ENCODE assay signal across 32 mouse cellular contexts in the genomic region with DNA sequence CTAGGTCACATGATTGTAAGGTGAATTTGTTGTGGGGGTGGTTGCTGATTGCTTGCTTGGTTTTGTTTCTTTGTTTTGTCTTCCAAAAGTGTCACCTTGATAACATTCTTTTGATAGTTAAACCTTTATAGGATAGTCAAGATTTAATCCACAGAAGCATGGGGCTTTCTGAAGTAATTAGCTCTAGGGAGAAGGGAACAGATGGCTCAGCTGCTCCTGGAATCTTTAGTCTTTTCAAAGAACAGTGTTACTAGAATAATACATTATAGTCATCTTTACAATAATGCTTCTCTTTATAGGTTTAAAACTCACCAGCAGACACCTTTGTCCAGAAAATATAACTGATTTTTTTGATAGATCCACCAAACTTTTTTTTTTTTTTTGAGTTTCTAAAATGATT.
"Had no signal": no experiment of that assay in that cellular context is flagged by ENCODE, and none has a peak within 500 bp of the region (broad histone marks: within the 10 kb centered on the region; RNA-seq: fewer than 3 reads in every experiment).

No protein-coding gene starts in this region.

- H3K4me3 ChIP-seq: heart, embryonic 10.5 days; heart, embryonic 12.5 days; heart, embryonic 13.5 days; heart, embryonic 15.5 days; hindbrain, embryonic 10.5 days; hindbrain, embryonic 12.5 days; hindbrain, embryonic 13.5 days; hindbrain, embryonic 15.5 days; intestine, embryonic 15.5 days; kidney, embryonic 15.5 days; left cerebral cortex, adult 2 months had no signal

- DNase-seq: heart, postnatal 10 days; heart, postnatal 14 days; heart, postnatal 36 days; heart, postnatal 4 days; kidney, adult 11 months; kidney, adult 18-20 months; kidney, adult 8-10 months; kidney, adult 9 months; kidney, postnatal 10 days; kidney, postnatal 14 days; kidney, postnatal 25 days; kidney, postnatal 4 days; layer of hippocampus, adult 9-11 months; layer of hippocampus, postnatal 36 days had no signal

- ATAC-seq: hindbrain, embryonic 16.5 days; hindbrain, postnatal 0 days; inflammation-experienced regulatory T-cells, adult 6 months; intestine, embryonic 15.5 days; intestine, embryonic 16.5 days; intestine, postnatal 0 days had no signal

- H3K27ac ChIP-seq: heart, embryonic 10.5 days; heart, embryonic 13.5 days; heart, embryonic 15.5 days; hindbrain, embryonic 10.5 days; hindbrain, embryonic 12.5 days; hindbrain, embryonic 13.5 days; hindbrain, embryonic 14.5 days; hindbrain, embryonic 15.5 days; hindbrain, postnatal 0 days; intestine, embryonic 15.5 days; kidney, embryonic 15.5 days; kidney, postnatal 0 days; left cerebral cortex, adult 2 months had no signal

- H3K4me1 ChIP-seq: heart, embryonic 10.5 days; heart, embryonic 12.5 days; heart, embryonic 13.5 days; heart, embryonic 15.5 days; hindbrain, embryonic 10.5 days; hindbrain, embryonic 12.5 days; hindbrain, embryonic 13.5 days; hindbrain, embryonic 15.5 days; intestine, embryonic 15.5 days; kidney, embryonic 15.5 days had no signal

- H3K36me3 ChIP-seq: heart, embryonic 10.5 days; heart, embryonic 12.5 days; heart, embryonic 13.5 days; heart, embryonic 15.5 days; hindbrain, embryonic 10.5 days; hindbrain, embryonic 12.5 days; hindbrain, embryonic 13.5 days; hindbrain, embryonic 15.5 days; intestine, embryonic 15.5 days; kidney, embryonic 15.5 days had no signal

- H3K27me3 ChIP-seq: heart, embryonic 12.5 days; heart, embryonic 13.5 days; heart, embryonic 15.5 days; hindbrain, embryonic 12.5 days; hindbrain, embryonic 13.5 days; hindbrain, embryonic 15.5 days; intestine, embryonic 15.5 days; kidney, embryonic 15.5 days had no signal
